Mouse (Mus musculus) intestine, embryonic 16.5 days (tissue): Measurements from ENCODE around the gene Olfr876. TPM values are rescaled to one million over a fixed set of nuclear protein-coding genes. Genes with fewer than 3 reads are reported as not detected.

ENCODE experiments used
- ATAC-seq: fragments of 200-750 bp; cut with Nextera tagmentation; 2 replicates; pipeline ENCODE4 v1.8.0; 2017; ENCODE audit warnings: moderate TSS enrichment, moderate library complexity
- H3K27ac ChIP-seq: fragments of 300-500 bp; sonication (generic); 2 replicates; pipeline ENCODE4 v1.5.1; 2014; ENCODE audit warnings: mild to moderate bottlenecking, low read length
- H3K27me3 ChIP-seq: fragments of 300-500 bp; sonication (generic); replicated peaks from 2 replicates; pipeline ENCODE4 v1.6.1; 2014; ENCODE audit warnings: low read length, control low read depth, mixed read lengths; ENCODE audit not compliant: control insufficient read depth, insufficient read depth
- H3K36me3 ChIP-seq: fragments of 300-500 bp; sonication (generic); 2 replicates; pipeline ENCODE4 v1.6.1; 2014; ENCODE audit warnings: low read length, control low read depth; ENCODE audit not compliant: control insufficient read depth, insufficient read depth
- H3K4me1 ChIP-seq: fragments of 300-500 bp; sonication (generic); 2 replicates; pipeline ENCODE4 v1.6.1; 2014; ENCODE audit warnings: low read length, control low read depth, mixed read lengths; ENCODE audit not compliant: control insufficient read depth, insufficient read depth
- H3K4me2 ChIP-seq: fragments of 300-500 bp; sonication (generic); 2 replicates; pipeline ENCODE4 v1.6.1; 2014; ENCODE audit warnings: low read depth, low read length, control low read depth
- H3K4me3 ChIP-seq: fragments of 300-500 bp; sonication (generic); 2 replicates; pipeline ENCODE4 v1.5.1; 2014; ENCODE audit warnings: mild to moderate bottlenecking, low read length
- H3K9ac ChIP-seq: fragments of 300-500 bp; sonication (generic); 2 replicates; pipeline ENCODE4 v1.6.1; 2014; ENCODE audit warnings: low read depth, low read length
- H3K9me3 ChIP-seq: fragments of 300-500 bp; sonication (generic); 2 replicates; pipeline ENCODE4 v1.6.1; 2016; ENCODE audit warnings: low read length, control low read depth; ENCODE audit not compliant: control insufficient read depth
- WGBS: fragments of 180-500 bp; shearing (Covaris S2); extraction: QIAGEN DNeasy Blood & Tissue Kit; methylation state at CpG from one replicate; pipeline ENCODE4 v1.1.7; 2014; 5-methylcytosine and 5-hydroxymethylcytosine counted together
- polyA plus RNA-seq: library from polyadenylated mRNA; unstranded; fragments of >200 nt; fragmentation: Nextera tagmentation; extraction: Ambion mirVana; gene quantifications from 2 replicates; pipeline ENCODE4 v1.2.1, GENCODE M21; 2015

Olfr876 gene
- polyA plus RNA-seq, 1 experiment from 2014 or later, result not detected

GRCm38 (mm10) chr9:37807235-37807634 lies 4.4 kb downstream of the Olfr876 start:
- no peaks in the 10 kb centered on the region for H3K27me3 ChIP-seq
- no peak for ATAC-seq
- no peaks in the 10 kb centered on the region for H3K36me3 ChIP-seq
- no peak overlapping the region for H3K4me2 ChIP-seq
- H3K9ac ChIP-seq, result no peak overlapping the region
- no peaks in the 10 kb centered on the region for H3K4me1 ChIP-seq
- H3K27ac ChIP-seq, result no peak overlapping the region
- H3K9me3 ChIP-seq, result no peaks in the 10 kb centered on the region
- H3K4me3 ChIP-seq, result no peak overlapping the region

- no peak overlapping the region for H3K4me3 ChIP-seq
- H3K36me3 ChIP-seq, result no peaks in the 10 kb centered on the region
- H3K4me1 ChIP-seq, result no peaks in the 10 kb centered on the region
- no peak overlapping the region for H3K27ac ChIP-seq
- 80% methylated on average over 3 of the region's 3 CpGs for WGBS
- H3K27me3 ChIP-seq, result no peaks in the 10 kb centered on the region
- H3K9me3 ChIP-seq, result no peaks in the 10 kb centered on the region
- no peak overlapping the region for H3K4me2 ChIP-seq
- no peak for ATAC-seq
- H3K9ac ChIP-seq, result no peak overlapping the region
These were observed 5.6 kb downstream of the Olfr876 start for GRCm38 (mm10) chr9:37808456-37808855.

DNA sequence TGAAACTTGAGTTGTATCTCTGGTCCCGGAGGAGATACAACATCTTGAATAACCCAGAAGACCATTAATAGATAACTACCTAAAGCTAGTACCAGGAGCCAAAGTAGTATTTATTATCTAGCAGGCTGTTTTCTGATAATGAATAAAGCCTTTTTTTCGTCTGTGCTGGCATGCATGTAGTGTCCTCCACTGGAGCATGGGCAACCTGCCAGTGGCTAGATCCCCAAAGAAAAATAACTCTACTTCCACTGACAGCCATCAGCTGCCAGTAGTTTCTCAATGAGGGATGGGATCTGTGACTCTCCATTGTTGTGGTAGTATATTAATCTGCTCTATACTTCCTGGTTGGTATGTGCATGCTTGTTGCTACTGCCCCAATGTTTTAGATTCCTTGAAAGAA lies 6.1 kb downstream of the Olfr876 start:
- H3K27me3 ChIP-seq, result no peaks in the 10 kb centered on the region
- WGBS, result 71% methylated on average over 2 of the region's 2 CpGs
- no peak for ATAC-seq
- no peaks in the 10 kb centered on the region for H3K36me3 ChIP-seq
- no peaks in the 10 kb centered on the region for H3K9me3 ChIP-seq
- no peak overlapping the region for H3K4me2 ChIP-seq
- H3K9ac ChIP-seq, result no peak overlapping the region
- no peak overlapping the region for H3K4me3 ChIP-seq
- H3K4me1 ChIP-seq, result no peaks in the 10 kb centered on the region
- no peak overlapping the region for H3K27ac ChIP-seq

GRCm38 (mm10) chr9:37814696-37815095 lies 11.9 kb downstream of the Olfr876 start:
- no peak for ATAC-seq
- Histone ChIP-seq H3K4me1 (no peaks in the 10 kb centered on the region), H3K27ac (no peak overlapping the region), H3K4me2 (no peak overlapping the region), H3K9ac (no peak overlapping the region), H3K9me3 (no peaks in the 10 kb centered on the region), H3K36me3 (no peaks in the 10 kb centered on the region), H3K27me3 (no peaks in the 10 kb centered on the region), H3K4me3 (no peak overlapping the region)
- 81% methylated on average over 3 of the region's 3 CpGs for WGBS

DNA sequence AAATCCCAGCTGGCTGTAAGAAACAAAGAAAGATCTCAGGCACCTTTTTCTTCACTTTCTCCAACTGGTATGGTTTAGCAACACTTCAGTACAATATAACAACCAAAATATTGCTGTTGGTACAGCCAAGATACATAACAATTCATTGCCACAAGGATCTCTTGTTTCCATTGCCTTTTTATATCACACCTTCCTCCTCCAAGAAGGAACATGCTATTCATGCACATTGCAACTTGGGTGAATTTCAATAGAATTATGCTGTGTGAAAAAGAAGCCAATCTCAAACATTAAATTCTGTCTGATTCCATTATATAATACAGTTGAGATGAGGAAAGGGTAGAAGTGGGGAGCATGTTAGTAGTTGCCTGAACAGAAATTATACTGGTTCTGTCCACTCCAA lies 27.1 kb downstream of the Olfr876 start:
- no peak overlapping the region for H3K27ac ChIP-seq

DNA sequence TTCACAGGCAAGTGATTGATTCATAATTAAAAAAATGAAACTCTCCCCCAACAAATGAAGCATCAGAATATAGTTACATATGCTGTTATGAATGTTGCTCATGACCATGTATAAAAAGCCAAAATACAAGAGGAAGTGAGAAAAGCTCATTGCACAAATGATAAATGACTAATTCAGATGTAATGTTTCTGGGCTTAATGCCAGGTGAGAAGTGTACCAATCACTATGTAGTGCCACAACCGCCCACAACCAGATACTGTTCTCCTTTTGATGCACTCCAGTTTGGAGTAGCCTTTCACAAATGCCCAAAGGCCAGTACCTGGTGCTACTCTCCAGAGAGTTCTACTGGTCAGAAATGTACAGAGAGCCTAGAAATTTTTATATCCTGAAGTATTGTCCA lies 30.5 kb downstream of the Olfr876 start:
- Histone ChIP-seq H3K4me1 (no peaks in the 10 kb centered on the region), H3K9ac (no peak overlapping the region), H3K4me3 (no peak overlapping the region), H3K27ac (no peak overlapping the region), H3K27me3 (no peaks in the 10 kb centered on the region), H3K36me3 (no peaks in the 10 kb centered on the region), H3K4me2 (no peak overlapping the region), H3K9me3 (no peaks in the 10 kb centered on the region)
- no peak for ATAC-seq
- WGBS, result 84% methylated on average over 1 of the region's 1 CpGs

More for the DNA sequence above, 27.1 kb downstream of the Olfr876 start:
- Histone ChIP-seq H3K36me3 (no peaks in the 10 kb centered on the region), H3K27me3 (no peaks in the 10 kb centered on the region), H3K9ac (no peak overlapping the region), H3K4me1 (no peaks in the 10 kb centered on the region), H3K9me3 (no peaks in the 10 kb centered on the region), H3K4me3 (no peak overlapping the region), H3K4me2 (no peak overlapping the region)
- no peak for ATAC-seq

- Histone ChIP-seq H3K27me3 (no peaks in the 10 kb centered on the region), H3K9me3 (no peaks in the 10 kb centered on the region), H3K27ac (no peak overlapping the region), H3K4me3 (no peak overlapping the region), H3K9ac (no peak overlapping the region), H3K4me2 (no peak overlapping the region), H3K36me3 (no peaks in the 10 kb centered on the region), H3K4me1 (no peaks in the 10 kb centered on the region)
- ATAC-seq, result no peak
- 85% methylated on average over 2 of the region's 2 CpGs for WGBS
These were observed 46.4 kb downstream of the Olfr876 start for GRCm38 (mm10) chr9:37849267-37849666.

- no peak for ATAC-seq
- WGBS, result 79% methylated on average over 4 of the region's 4 CpGs
- Histone ChIP-seq H3K4me1 (no peaks in the 10 kb centered on the region), H3K4me2 (no peak within 1 kb of the TSS), H3K36me3 (no peaks in the 10 kb centered on the region), H3K27ac (no peak within 1 kb of the TSS), H3K9ac (no peak within 1 kb of the TSS), H3K27me3 (no peaks in the 10 kb centered on the region), H3K4me3 (no peak within 1 kb of the TSS), H3K9me3 (no peaks in the 10 kb centered on the region)
These were observed 51.1 kb downstream of the Olfr876 start, which contains the start of gene Olfr877 for GRCm38 (mm10) chr9:37853969-37854368. TSS of gene Olfr877 (plus strand) at chr9:37854269.

Other genes starting within 250 kb of the Olfr876 start
- 16.6 and 20.5 TPM in 2 replicates for gene Siae, start 247.3 kb upstream of the Olfr876 start, polyA plus RNA-seq
- 3.0 and 3.4 TPM in 2 replicates for gene Spa17, start 189.3 kb upstream of the Olfr876 start, polyA plus RNA-seq
- gene Tbrg1, start 145.7 kb upstream of the Olfr876 start, polyA plus RNA-seq, result 191 and 203 TPM in 2 replicates
- not detected in 2 replicates for gene Panx3, start 133.8 kb upstream of the Olfr876 start, polyA plus RNA-seq
- not detected in 2 replicates for gene Olfr160, start 86.8 kb upstream of the Olfr876 start, polyA plus RNA-seq
- gene Olfr874, start 57.9 kb upstream of the Olfr876 start, polyA plus RNA-seq, result not detected in 2 replicates
- gene Olfr875, start 31.2 kb upstream of the Olfr876 start, polyA plus RNA-seq, result not detected in 2 replicates
- gene Olfr877, start 51.2 kb downstream of the Olfr876 start, polyA plus RNA-seq, result not detected in 2 replicates
- not detected in 2 replicates for gene Olfr145, start 93.7 kb downstream of the Olfr876 start, polyA plus RNA-seq
- gene Olfr878, start 114.8 kb downstream of the Olfr876 start, polyA plus RNA-seq, result not detected in 2 replicates
- gene Olfr881, start 188.8 kb downstream of the Olfr876 start, polyA plus RNA-seq, result not detected in 2 replicates
- gene Olfr883, start 222.8 kb downstream of the Olfr876 start, polyA plus RNA-seq, result not detected in 2 replicates
- gene Olfr884, start 243.5 kb downstream of the Olfr876 start, polyA plus RNA-seq, result not detected in 2 replicates